Mouse (Mus musculus) embryonic stem cell, embryonic (primary cell): Measurements from ENCODE around the gene Ssrp1.

Experiments used
- CTCF ChIA-PET, 4 experiments: fragments of 300-600 bp in 2 of 4; fragments of 350-600 bp in 2 of 4; sonication (Branson Sonifier 250); formaldehyde crosslinking; loops; one replicate each; lab custom pipeline; 2022; ENCODE audit warnings: inconsistent platforms in 2 of 4; lab: Charles Lee
- POLR2A ChIA-PET, 4 experiments: fragments of 300-600 bp in 2 of 4; fragments of 350-600 bp in 2 of 4; sonication (Branson Sonifier 250); formaldehyde crosslinking; loops; one replicate each; lab custom pipeline; 2022; ENCODE audit warnings: antibody characterized with exemption in 4 of 4, inconsistent platforms in 1 of 4; lab: Charles Lee

Ssrp1 gene

GRCm38 (mm10) chr2:85026178-85026577 is 10.9 kb upstream of the Ssrp1 start:
- CTCF ChIA-PET: interaction anchor here in 2 of 4 experiments (0.6 to 1.1 kb wide), 2 partner anchors 18 to 221 kb away, joined by 3 read pairs; no protein-coding TSS in a partner anchor
- POLR2A ChIA-PET: interaction anchor here in 2 of 4 experiments (0.7 to 4.1 kb wide), 2 partner anchors 10 to 22 kb away, joined by 4 to 18 read pairs; partner anchors contain the start of genes P2rx3 (in 1 of the 2), Ssrp1 (in 1 of the 2) and Tnks1bp1 (in 1 of the 2)

- POLR2A ChIA-PET: interaction anchor here in 2 of 4 experiments (1.0 to 1.3 kb wide), 2 partner anchors 10 to 15 kb away, joined by 3 read pairs; partner anchors contain the start of genes P2rx3 (in 1 of the 2) and Ssrp1 (in 1 of the 2)
- CTCF ChIA-PET: no interaction called here
Measured at GRCm38 (mm10) chr2:85027281-85027680, 9.8 kb upstream of the Ssrp1 start.

- ChIA-PET POLR2A (interaction anchor here in 2 of 4 experiments (0.6 to 2.1 kb wide), 5 partner anchors 11 to 36 kb away, joined by 3 to 9 read pairs (median 3); partner anchors contain the start of gene Tnks1bp1 (in 1 of the 2)), CTCF (interaction anchor here in 1 of 4 experiments (0.9 to 1.4 kb wide), 3 partner anchors 8 to 162 kb away, joined by 3 to 4 read pairs (median 4); no protein-coding TSS in a partner anchor)
Measured at GRCm38 (mm10) chr2:85029897-85030296, 7.1 kb upstream of the Ssrp1 start.

- ChIA-PET CTCF (interaction anchor here in 1 of 4 experiments (0.9 to 1.4 kb wide), 2 partner anchors 9 to 10 kb away, joined by 3 to 4 read pairs; no protein-coding TSS in a partner anchor), POLR2A (interaction anchor here in 1 of 4 experiments (0.6 to 2.1 kb wide), 2 partner anchors 17 to 46 kb away, joined by 3 to 9 read pairs; partner anchors contain the start of gene Tnks1bp1)
Measured at GRCm38 (mm10) chr2:85030989-85031388, 6.0 kb upstream of the Ssrp1 start.

GRCm38 (mm10) chr2:85033121-85033520 is 3.9 kb upstream of the Ssrp1 start:
- ChIA-PET POLR2A (interaction anchor here in 3 of 4 experiments (0.5 to 2.3 kb wide), 7 partner anchors 13 to 162 kb away, joined by 3 to 10 read pairs (median 4); partner anchors contain the start of gene Tnks1bp1 (in 1 of the 3)), CTCF (interaction anchor here in 1 of 4 experiments (1.1 kb wide), 1 partner anchor 15 kb away, joined by 4 read pairs; the partner anchor contains the start of gene Tnks1bp1)

- POLR2A ChIA-PET: interaction anchor here in 3 of 4 experiments (0.7 to 7.5 kb wide), 6 partner anchors 12 to 362 kb away, joined by 3 to 121 read pairs (median 4); partner anchors contain the start of gene Tnks1bp1 (in 2 of the 3)
- CTCF ChIA-PET: interaction anchor here in 2 of 4 experiments (0.7 to 1.1 kb wide), 2 partner anchors 12 to 215 kb away, joined by 3 to 5 read pairs; no protein-coding TSS in a partner anchor
Measured at GRCm38 (mm10) chr2:85034169-85034568, 2.9 kb upstream of the Ssrp1 start.

DNA sequence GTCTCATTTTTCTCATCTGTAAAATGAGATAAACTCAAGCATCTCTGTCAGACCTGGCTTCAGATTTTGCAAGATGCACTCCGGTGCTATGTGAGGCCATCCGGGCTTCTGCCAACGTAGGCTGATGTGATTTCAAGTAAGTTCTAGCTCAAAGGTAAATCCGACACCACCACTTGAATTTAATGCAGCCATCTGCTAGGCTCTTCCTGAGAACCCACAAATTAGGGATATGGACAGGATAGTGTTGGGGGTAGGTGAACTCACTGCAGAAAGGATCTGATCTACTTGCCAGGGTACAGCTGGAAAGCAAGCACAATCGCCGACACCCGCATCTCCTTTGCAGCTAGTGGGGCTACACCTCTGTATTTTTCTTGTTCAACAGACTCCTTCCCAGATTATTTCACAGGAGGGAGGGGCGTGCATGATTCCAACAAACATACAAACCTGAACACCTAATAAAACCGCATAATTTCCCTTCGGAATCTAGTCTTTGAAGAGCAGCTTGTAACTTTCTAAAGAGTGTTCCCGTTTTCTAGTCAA is 457 bp upstream of the Ssrp1 start:
- POLR2A ChIA-PET: interaction anchor here (0.6 to 7.5 kb wide), 30 partner anchors 9 to 295 kb away, joined by 3 to 121 read pairs (median 4); partner anchors contain the start of genes Tnks1bp1 (in 4 of the 4), Slc43a3 (in 2 of the 4), Slc43a1 (in 1 of the 4) and Smtnl1 (in 1 of the 4)
- CTCF ChIA-PET: interaction anchor here in 2 of 4 experiments (0.5 to 0.6 kb wide), 3 partner anchors 11 to 147 kb away, joined by 3 to 11 read pairs (median 5); no protein-coding TSS in a partner anchor

DNA sequence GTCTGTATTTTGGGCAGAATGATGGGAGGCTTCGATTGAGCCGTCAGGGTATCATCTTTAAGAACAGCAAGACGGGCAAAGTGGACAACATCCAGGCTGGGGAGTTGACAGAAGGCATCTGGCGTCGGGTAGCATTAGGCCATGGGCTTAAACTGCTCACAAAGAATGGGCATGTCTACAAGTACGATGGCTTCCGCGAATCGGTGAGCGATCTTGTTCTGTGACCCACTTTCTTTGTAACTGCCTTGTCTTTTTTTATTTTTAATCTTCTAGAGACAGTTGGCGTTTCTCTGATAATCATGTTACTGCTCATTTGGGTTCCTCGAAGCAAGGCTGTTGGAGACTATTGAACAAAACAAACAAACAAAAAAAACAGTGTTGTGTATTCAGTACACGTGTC is 1.3 kb downstream of the Ssrp1 start:
- POLR2A ChIA-PET: interaction anchor here in 3 of 4 experiments (0.5 to 7.5 kb wide), 6 partner anchors 9 to 213 kb away, joined by 3 to 121 read pairs (median 10); partner anchors contain the start of gene Tnks1bp1 (in 3 of the 3)
- CTCF ChIA-PET: interaction anchor here in 2 of 4 experiments (0.8 to 1.0 kb wide), 2 partner anchors 10 to 20 kb away, joined by 3 read pairs; no protein-coding TSS in a partner anchor

DNA sequence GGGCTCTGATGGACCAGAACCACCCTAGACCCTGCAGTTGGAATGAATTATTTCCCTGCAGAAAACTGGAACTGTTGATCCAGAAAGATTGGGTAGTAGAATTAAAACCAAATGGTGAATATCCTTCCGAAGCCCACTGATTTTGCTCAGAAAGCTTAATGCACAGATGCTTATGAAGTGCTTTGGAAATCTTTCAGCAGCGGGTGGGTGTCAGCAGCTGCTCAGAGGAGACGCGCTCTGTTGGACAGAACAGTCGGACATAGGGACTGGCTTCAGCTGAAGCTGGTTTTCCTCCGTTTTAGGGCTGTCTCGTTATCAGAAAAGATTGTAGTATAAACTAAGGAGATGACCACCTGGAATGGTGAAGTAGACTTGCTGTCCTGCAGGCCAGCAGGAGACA is 6.6 kb downstream of the Ssrp1 start:
- POLR2A ChIA-PET: interaction anchor here in 2 of 4 experiments (1.2 to 1.7 kb wide), 2 partner anchors 17 to 235 kb away, joined by 3 to 4 read pairs; no protein-coding TSS in a partner anchor
- CTCF ChIA-PET: no interaction called here

DNA sequence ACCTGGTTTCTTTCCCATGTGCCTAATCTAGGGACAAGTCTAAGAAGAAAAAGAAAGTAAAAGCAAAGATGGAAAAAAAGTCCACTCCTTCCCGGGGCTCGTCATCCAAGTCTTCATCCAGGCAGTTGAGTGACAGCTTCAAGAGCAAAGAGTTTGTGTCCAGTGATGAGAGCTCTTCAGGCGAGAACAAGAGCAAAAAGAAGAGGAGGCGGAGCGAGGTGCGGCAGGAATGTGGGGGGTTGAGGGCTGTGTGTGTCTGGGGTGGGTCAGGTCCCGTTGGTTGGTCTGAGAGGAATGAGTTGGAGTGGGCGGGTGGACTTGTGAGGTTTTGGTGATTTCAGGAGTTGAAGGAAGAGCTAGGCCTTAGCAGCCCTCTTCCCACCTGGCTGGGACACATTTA is 9.2 kb downstream of the Ssrp1 start:
- ChIA-PET POLR2A (interaction anchor here (0.6 to 7.4 kb wide), 25 partner anchors 7 to 467 kb away, joined by 3 to 128 read pairs (median 10); partner anchors contain the start of genes P2rx3 (in 4 of the 4) and Ssrp1 (in 4 of the 4)), CTCF (interaction anchor here in 2 of 4 experiments (0.6 to 2.1 kb wide), 3 partner anchors 13 to 38 kb away, joined by 3 to 10 read pairs (median 4); no protein-coding TSS in a partner anchor)

- ChIA-PET CTCF (interaction anchor here in 3 of 4 experiments (0.6 to 2.1 kb wide), 8 partner anchors 12 to 463 kb away, joined by 3 to 10 read pairs (median 4); no protein-coding TSS in a partner anchor), POLR2A (interaction anchor here (0.5 to 7.4 kb wide), 64 partner anchors 8 to 468 kb away, joined by 3 to 128 read pairs (median 4); partner anchors contain the start of genes P2rx3 (in 4 of the 4), Ssrp1 (in 4 of the 4), Rtn4rl2 (in 1 of the 4) and Serping1 (in 1 of the 4))
Measured at GRCm38 (mm10) chr2:85047081-85047480, 10.0 kb downstream of the Ssrp1 start.

- ChIA-PET CTCF (interaction anchor here in 3 of 4 experiments (0.6 to 2.1 kb wide), 14 partner anchors 9 to 464 kb away, joined by 3 to 10 read pairs (median 4); no protein-coding TSS in a partner anchor), POLR2A (interaction anchor here (0.5 to 7.4 kb wide), 68 partner anchors 8 to 468 kb away, joined by 3 to 128 read pairs (median 4); partner anchors contain the start of genes P2rx3 (in 4 of the 4), Ssrp1 (in 4 of the 4), Ctnnd1 (in 1 of the 4) and Rtn4rl2 (in 1 of the 4))
Measured at GRCm38 (mm10) chr2:85047596-85048167, 10.6 kb downstream of the Ssrp1 start, which contains the start of gene Tnks1bp1. Tnks1bp1 (plus strand) TSS chr2:85048022.

GRCm38 (mm10) chr2:85048168-85048751 is 11.2 kb downstream of the Ssrp1 start:
- CTCF ChIA-PET: interaction anchor here (0.6 to 2.1 kb wide), 16 partner anchors 10 to 238 kb away, joined by 3 to 10 read pairs (median 4); no protein-coding TSS in a partner anchor
- POLR2A ChIA-PET: interaction anchor here (0.5 to 7.4 kb wide), 52 partner anchors 8 to 398 kb away, joined by 3 to 128 read pairs (median 4); partner anchors contain the start of genes P2rx3 (in 4 of the 4), Ssrp1 (in 4 of the 4), Ctnnd1 (in 1 of the 4) and Rtn4rl2 (in 1 of the 4)

DNA sequence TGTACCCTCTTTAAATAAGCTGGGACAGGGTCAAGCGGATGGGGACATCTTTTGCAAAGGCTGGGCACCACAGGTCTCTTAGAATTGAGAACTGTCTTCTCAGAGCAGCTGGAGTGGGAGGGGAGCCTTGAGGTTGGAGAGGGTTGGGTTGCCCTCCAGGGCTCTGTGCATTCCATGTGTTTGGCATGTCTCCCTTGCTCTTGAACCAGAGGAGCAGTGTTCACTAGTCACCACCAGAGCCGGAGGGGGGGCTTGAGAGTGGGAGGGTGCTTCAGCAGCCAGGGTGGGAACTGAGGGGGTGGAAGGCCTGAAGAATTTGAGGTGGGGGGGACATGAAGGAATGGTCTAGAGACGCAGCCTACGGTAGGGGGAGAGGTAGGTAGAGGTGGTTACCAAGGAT is 12.2 kb downstream of the Ssrp1 start:
- ChIA-PET CTCF (interaction anchor here in 3 of 4 experiments (0.7 to 1.6 kb wide), 3 partner anchors 10 to 17 kb away, joined by 4 to 7 read pairs (median 5); no protein-coding TSS in a partner anchor), POLR2A (interaction anchor here (0.5 to 7.4 kb wide), 14 partner anchors 11 to 307 kb away, joined by 3 to 128 read pairs (median 6); partner anchors contain the start of genes P2rx3 (in 2 of the 4), Ssrp1 (in 2 of the 4) and Slc43a1 (in 1 of the 4))

GRCm38 (mm10) chr2:85050001-85050634 is 13.1 kb downstream of the Ssrp1 start:
- POLR2A ChIA-PET: interaction anchor here in 3 of 4 experiments (0.7 to 7.4 kb wide), 13 partner anchors 8 to 1386 kb away, joined by 3 to 128 read pairs (median 5); partner anchors contain the start of genes P2rx3 (in 3 of the 3) and Ssrp1 (in 3 of the 3)
- CTCF ChIA-PET: interaction anchor here in 2 of 4 experiments (0.5 to 1.6 kb wide), 2 partner anchors 9 kb away, joined by 3 to 7 read pairs; no protein-coding TSS in a partner anchor

DNA sequence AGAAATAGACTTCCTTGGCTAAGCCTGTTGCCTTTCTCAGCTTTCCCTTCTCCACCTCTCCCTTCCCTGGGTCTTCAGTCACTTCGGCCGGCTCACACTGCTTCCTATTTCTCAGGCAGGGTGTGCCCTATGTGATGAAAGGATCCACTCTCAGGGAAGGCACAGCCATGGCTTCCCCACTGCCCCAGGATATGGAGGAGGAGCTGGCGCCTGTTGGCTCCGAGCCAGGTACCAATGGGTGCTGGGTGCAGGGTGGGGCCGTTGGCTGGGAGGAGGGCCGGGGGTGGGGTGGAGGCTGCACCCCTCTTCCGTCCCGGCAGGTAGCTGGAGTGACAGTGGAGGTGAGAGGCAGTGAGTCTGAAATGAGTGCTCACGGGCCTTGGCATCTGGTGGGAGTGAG is 13.7 kb downstream of the Ssrp1 start:
- ChIA-PET CTCF (interaction anchor here in 3 of 4 experiments (0.5 to 1.6 kb wide), 3 partner anchors 9 kb away, joined by 3 to 7 read pairs (median 5); no protein-coding TSS in a partner anchor), POLR2A (interaction anchor here in 3 of 4 experiments (0.7 to 7.4 kb wide), 14 partner anchors 9 to 1386 kb away, joined by 3 to 128 read pairs (median 6); partner anchors contain the start of genes P2rx3 (in 3 of the 3) and Ssrp1 (in 3 of the 3))
